Mouse (Mus musculus): ENCODE results near the gene Armh3. TPM values are rescaled to one million over a fixed set of nuclear protein-coding genes. Genes with fewer than 3 reads are reported as not detected.

The Armh3 gene
- polyA plus RNA-seq (2014; fragmentation: Nextera tagmentation; extraction: Ambion mirVana) = 16.0 and 17.8 TPM in 2 replicates

DNA sequence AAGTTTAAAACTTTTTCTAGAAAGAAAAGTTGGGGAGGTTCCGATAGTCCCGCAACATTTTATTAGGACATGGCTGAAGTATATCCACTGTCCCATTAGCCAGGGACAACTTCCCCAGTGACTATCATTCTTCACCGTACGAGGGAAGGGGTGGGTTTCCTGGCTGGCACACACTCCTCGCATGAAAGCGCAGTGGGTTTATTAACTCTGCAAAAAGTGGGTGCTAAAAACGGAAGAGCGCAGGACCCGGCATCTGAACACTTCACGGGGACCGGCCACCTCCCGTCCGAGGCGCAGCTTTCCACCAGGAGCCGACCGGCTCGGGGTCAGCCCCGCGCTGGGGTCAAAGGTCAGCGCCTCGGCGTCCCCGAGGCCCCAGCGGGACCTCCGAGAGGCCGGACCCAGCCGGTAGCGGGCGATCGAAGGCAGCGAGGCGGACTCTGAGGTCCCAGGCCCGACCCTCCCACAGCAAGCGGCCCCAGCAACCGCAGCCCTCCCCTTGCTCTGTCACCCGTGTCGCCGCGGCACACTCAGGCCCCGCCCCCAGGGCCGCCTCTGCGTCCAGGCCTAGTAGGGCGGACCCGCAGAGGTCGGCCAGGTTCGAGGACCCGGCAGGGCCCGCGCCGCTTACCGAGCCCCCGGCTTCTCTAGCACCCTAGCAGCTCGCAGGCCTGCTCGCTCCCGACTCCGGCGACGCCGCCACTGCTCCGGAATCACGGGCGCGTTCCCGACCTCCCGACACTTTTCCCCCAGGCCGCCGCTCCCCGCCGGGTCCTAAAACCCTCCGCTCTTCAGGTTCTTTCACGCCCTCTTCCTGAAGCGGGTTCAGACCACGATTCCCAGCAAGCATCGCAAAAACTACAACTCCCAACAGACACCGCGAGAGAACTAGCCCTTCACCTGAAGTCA is at the start of gene Armh3:
Gene Armh3, minus strand, starts transcription at position 704 of the 909 bp plus-strand sequence.
- peak within 1 kb of the TSS; percentile 61 for H3K4me2 ChIP-seq
- H3K4me3 ChIP-seq (ENCODE audit: low read depth, low read length) = peak within 1 kb of the TSS; percentile 85
- 1% methylated on average over 76 of the region's 76 CpGs for WGBS
- no peaks in the 10 kb centered on the region for H3K27me3 ChIP-seq (ENCODE audit: insufficient read depth, low read length)
- no peaks in the 10 kb centered on the region for H3K9me3 ChIP-seq (ENCODE audit: low read depth, low read length)
- peak within 1 kb of the TSS; percentile 86 for H3K9ac ChIP-seq
- TF ChIP-seq CTCF (IDR thresholded peaks at IDR 0.05; ENCODE audit: low read depth) = no peak
- no peaks in the 10 kb centered on the region for H3K4me1 ChIP-seq (ENCODE audit: insufficient read depth)
- DNase-seq = peak; percentile 97
- ATAC-seq (ENCODE audit: insufficient read depth) = peak; percentile 97
- H3K27ac ChIP-seq (ENCODE audit: low read depth) = peak within 1 kb of the TSS; percentile 95
- no peaks in the 10 kb centered on the region for H3K36me3 ChIP-seq (ENCODE audit: insufficient read depth)

DNA sequence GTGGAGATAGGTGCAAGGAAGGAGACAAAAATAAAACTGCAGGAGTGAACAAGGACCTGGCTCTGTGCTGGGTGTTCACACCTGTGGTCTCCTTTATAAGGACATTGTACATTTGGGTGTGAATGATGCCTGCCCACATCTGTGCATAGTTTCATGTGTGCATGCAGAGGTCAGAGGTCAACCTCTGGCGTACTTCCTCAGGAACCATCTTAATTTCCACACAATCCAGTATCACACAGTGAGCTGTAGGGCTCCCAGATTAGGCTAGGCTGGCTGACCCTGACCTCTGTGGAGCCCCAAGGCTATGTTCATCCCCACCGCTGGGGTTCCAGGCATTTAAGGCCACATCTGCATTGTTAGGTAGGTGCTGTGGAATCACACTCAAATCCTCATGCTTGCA is 49.1 kb upstream of the Armh3 start:
- TF ChIP-seq CTCF (IDR thresholded peaks at IDR 0.05; ENCODE audit: low read depth) = no peak
- ATAC-seq (ENCODE audit: insufficient read depth) = no peak
- Histone ChIP-seq H3K4me2 (no peak overlapping the region), H3K36me3 (ENCODE audit: insufficient read depth) (no peaks in the 10 kb centered on the region), H3K27ac (ENCODE audit: low read depth) (no peak overlapping the region), H3K4me1 (ENCODE audit: insufficient read depth) (peaks cover 17% of the 10 kb centered on the region; the same call in 1 of the 2 replicates), H3K9ac (no peak overlapping the region), H3K4me3 (ENCODE audit: low read depth, low read length) (no peak overlapping the region), H3K27me3 (ENCODE audit: insufficient read depth, low read length) (no peaks in the 10 kb centered on the region), H3K9me3 (ENCODE audit: low read depth, low read length) (no peaks in the 10 kb centered on the region)
- no peak for DNase-seq
- 70% methylated on average over 2 of the region's 2 CpGs for WGBS

DNA sequence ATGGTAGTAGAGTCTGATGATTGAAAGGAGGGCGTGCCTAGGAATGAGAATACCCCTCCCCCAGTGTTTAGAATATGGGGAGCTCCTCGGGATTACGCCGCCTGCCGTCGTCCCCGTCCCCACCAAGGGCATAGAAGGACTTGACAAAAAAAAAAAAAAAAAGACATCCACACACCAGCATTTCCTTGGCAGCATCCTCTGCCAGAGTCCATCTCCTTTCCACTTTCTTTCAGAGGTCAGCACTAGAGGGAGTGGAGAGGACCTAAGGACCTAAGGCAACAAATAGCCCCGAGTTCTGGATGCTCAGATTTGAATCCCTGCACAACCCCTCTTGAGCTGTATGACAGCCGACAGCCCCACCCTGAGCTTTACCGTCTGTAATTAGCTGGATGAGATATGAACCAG is 48.3 kb upstream of the Armh3 start:
- TF ChIP-seq CTCF (IDR thresholded peaks at IDR 0.05; ENCODE audit: low read depth) = peak; percentile 43; the same call in 1 of the 2 replicates
- H3K4me3 ChIP-seq (ENCODE audit: low read depth, low read length) = peak overlapping the region; percentile 88
- peak overlapping the region; percentile 77 for H3K4me2 ChIP-seq
- peak; percentile 67 for DNase-seq
- H3K9ac ChIP-seq = no peak overlapping the region
- no peaks in the 10 kb centered on the region for H3K36me3 ChIP-seq (ENCODE audit: insufficient read depth)
- WGBS = 5% methylated on average over 10 of the region's 10 CpGs
- peaks cover 23% of the 10 kb centered on the region for H3K4me1 ChIP-seq (ENCODE audit: insufficient read depth)
- no peaks in the 10 kb centered on the region for H3K9me3 ChIP-seq (ENCODE audit: low read depth, low read length)
- ATAC-seq (ENCODE audit: insufficient read depth) = no peak
- no peaks in the 10 kb centered on the region for H3K27me3 ChIP-seq (ENCODE audit: insufficient read depth, low read length)
- H3K27ac ChIP-seq (ENCODE audit: low read depth) = peak overlapping the region; percentile 99

DNA sequence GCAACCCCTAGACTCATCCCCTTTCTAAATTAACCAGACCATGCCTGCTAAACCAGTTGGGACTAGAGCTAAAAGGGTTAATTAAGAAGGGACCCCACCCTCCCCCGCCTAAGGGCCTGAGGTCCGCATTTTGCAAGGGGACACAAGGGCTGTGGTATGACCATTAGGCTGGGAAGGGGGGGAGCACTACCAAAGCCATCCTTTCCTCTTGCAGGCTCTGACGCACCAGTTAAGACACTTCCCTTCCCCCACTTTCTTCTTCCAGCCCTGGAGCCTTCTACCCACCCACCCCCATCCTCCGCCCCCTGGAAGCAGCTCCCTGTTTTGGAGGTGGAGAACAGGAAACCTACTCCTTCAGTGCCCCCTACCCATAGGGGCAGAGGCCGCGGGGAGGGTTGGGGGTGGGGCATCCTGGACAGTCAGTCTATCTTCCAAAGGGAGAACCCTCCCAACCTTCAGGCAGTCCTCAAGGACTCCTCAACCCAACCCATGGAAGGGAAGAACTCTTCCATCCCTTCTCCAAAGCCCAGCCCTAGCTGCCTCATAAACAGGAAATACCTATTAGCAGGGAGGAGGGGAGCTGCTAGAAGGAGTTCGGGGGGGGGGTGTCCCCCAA is 47.5 kb upstream of the Armh3 start:
- H3K9me3 ChIP-seq (ENCODE audit: low read depth, low read length) = no peaks in the 10 kb centered on the region
- no peaks in the 10 kb centered on the region for H3K36me3 ChIP-seq (ENCODE audit: insufficient read depth)
- peak; percentile 88 for DNase-seq
- peak overlapping the region; percentile 88 for H3K4me3 ChIP-seq (ENCODE audit: low read depth, low read length)
- H3K27me3 ChIP-seq (ENCODE audit: insufficient read depth, low read length) = no peaks in the 10 kb centered on the region
- ATAC-seq (ENCODE audit: insufficient read depth) = peak; percentile 71
- peak overlapping the region; percentile 98 for H3K9ac ChIP-seq
- peaks cover 30% of the 10 kb centered on the region for H3K4me1 ChIP-seq (ENCODE audit: insufficient read depth)
- 2% methylated on average over 7 of the region's 7 CpGs for WGBS
- no peak for TF ChIP-seq CTCF (IDR thresholded peaks at IDR 0.05; ENCODE audit: low read depth)
- H3K4me2 ChIP-seq = peak overlapping the region; percentile 77
- H3K27ac ChIP-seq (ENCODE audit: low read depth) = peak overlapping the region; percentile 99

DNA sequence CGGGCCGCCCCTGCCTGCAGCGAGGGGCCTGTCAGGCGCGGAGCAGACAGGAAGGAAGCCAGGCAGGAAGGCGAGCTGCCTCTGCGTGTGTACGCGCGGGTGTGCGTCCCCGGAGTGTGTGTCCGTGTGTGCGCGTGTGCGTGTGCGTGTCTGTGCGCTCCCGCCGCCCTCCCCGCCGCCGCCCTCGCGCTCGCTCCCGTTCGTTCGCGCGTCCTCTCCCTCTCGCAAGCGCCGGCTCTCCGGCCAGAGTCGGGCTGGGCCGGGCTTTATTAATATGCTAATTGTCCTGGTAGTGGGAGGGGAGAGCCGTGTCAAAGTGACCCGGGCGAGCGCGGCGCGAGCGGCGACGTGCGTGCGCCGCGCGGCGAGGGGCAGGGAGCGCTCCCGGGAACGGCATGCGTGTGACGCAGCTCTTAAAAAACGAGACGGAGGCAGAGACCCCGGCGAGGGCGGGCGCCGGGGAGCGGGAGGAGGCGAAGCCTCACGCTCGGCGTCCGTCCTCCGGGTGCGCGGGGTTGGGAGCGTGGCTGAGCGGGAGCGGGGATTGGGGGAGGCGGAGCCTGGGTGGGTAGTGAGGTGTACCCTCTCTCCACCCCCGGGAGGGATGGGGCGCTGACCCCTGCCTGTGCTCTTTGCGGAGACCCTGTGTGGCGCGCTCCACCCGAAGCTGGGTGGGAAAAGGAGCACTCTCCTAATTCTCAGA is 46.9 kb upstream of the Armh3 start, which contains the start of gene Ldb1:
Gene Ldb1, minus strand, starts transcription at position 222 of the 703 bp plus-strand sequence.
- Histone ChIP-seq H3K9me3 (ENCODE audit: low read depth, low read length) (no peaks in the 10 kb centered on the region), H3K27ac (ENCODE audit: low read depth) (peak within 1 kb of the TSS; percentile 99), H3K4me3 (ENCODE audit: low read depth, low read length) (peak within 1 kb of the TSS; percentile 88), H3K9ac (peak within 1 kb of the TSS; percentile 98), H3K4me2 (peak within 1 kb of the TSS; percentile 77), H3K4me1 (ENCODE audit: insufficient read depth) (peaks cover 36% of the 10 kb centered on the region), H3K36me3 (ENCODE audit: insufficient read depth) (no peaks in the 10 kb centered on the region), H3K27me3 (ENCODE audit: insufficient read depth, low read length) (no peaks in the 10 kb centered on the region)
- peak; percentile 72 for ATAC-seq (ENCODE audit: insufficient read depth)
- under 1% methylated on average over 83 of the region's 84 CpGs for WGBS
- TF ChIP-seq CTCF (IDR thresholded peaks at IDR 0.05; ENCODE audit: low read depth) = no peak
- DNase-seq = peak; percentile 92

DNA sequence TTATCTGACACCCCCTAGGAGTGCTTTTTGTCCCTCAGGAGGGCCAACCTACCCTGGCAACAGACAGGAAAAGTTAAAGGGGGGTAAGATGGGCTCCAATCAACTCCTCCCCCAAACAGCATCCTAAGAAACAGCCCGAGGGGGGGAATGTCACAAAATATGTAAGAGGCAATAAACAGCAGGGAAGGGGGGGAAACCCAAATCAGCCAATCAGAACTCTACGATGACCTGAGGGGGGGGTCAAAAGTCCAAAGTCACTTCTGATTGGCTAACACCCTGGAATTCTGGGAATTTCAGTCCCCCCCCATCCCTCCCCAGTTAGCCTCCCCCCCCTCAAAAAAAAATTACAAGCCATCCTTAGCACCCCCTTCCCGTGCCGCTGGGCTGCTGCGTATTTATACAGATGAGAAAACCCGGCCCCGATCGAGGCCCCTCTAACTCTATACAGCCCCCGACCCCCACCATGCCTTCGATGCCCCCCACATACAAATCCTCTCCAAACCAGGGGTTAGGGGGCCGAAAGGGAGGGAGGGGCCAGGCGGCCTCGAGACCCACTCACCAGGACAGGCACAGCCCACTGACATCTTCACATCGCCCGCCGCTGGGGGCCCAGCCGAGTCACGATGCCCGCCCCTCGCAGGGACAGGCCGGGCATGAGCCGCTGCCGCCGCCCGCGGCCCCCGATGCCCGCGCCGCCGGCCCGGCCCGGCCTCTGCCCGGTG is 46.1 kb upstream of the Armh3 start, which contains the start of gene Pprc1:
Gene Pprc1, plus strand, starts transcription at position 616 of the 722 bp plus-strand sequence.
- H3K9ac ChIP-seq = peak within 1 kb of the TSS; percentile 98
- H3K36me3 ChIP-seq (ENCODE audit: insufficient read depth) = no peaks in the 10 kb centered on the region
- peaks cover 40% of the 10 kb centered on the region for H3K4me1 ChIP-seq (ENCODE audit: insufficient read depth)
- ATAC-seq (ENCODE audit: insufficient read depth) (peak; percentile 2; the same call in 1 of the 2 replicates), DNase-seq (peak; percentile 82)
- no peak for TF ChIP-seq CTCF (IDR thresholded peaks at IDR 0.05; ENCODE audit: low read depth)
- H3K4me3 ChIP-seq (ENCODE audit: low read depth, low read length) = peak within 1 kb of the TSS; percentile 88
- H3K27ac ChIP-seq (ENCODE audit: low read depth) = peak within 1 kb of the TSS; percentile 99
- peak within 1 kb of the TSS; percentile 77 for H3K4me2 ChIP-seq
- H3K9me3 ChIP-seq (ENCODE audit: low read depth, low read length) = no peaks in the 10 kb centered on the region
- WGBS = under 1% methylated on average over 34 of the region's 34 CpGs
- no peaks in the 10 kb centered on the region for H3K27me3 ChIP-seq (ENCODE audit: insufficient read depth, low read length)

Data from lung, embryonic 14.5 days (tissue).